Mouse (Mus musculus): Measurements from ENCODE around the gene Arpp21. TPM values are rescaled to one million over a fixed set of nuclear protein-coding genes. Genes with fewer than 3 reads are reported as not detected.
A peak's percentile ranks its signal among the peaks of the same experiment; 100 is the strongest.

The Arpp21 gene
- polyA plus RNA-seq, 1 experiment from 2014 or later = 3.4 TPM

DNA sequence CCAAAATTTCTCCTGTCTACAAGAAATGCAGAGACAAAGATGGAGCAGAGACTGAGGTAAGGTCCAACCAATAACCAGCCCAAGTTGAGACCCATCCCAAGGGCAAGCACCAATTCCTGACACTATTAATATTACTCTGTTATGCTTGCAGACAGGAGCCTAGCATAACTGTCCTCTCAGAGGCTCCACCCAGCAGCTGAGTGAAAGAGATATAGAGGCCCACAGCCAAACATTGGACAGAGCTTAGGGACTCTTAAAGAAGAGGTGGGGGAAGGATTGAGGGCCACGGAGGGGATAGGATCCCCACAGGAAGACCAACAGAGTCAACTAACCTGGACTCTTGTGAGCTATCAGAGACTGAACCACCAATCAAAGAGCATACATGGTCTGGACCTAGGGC, 18.0 kb upstream of the Arpp21 start:
- Histone ChIP-seq H3K9ac (ENCODE audit: low read length) (no peak overlapping the region), H3K4me2 (ENCODE audit: low read depth, low read length) (no peak overlapping the region), H3K27ac (ENCODE audit: low read length) (no peak overlapping the region), H3K4me3 (replicated peaks; ENCODE audit: low read length) (no peak overlapping the region), H3K27me3 (ENCODE audit: control insufficient read depth, insufficient read depth, low read length) (no peaks in the 10 kb centered on the region), H3K36me3 (ENCODE audit: control insufficient read depth, insufficient read depth, low read length) (no peaks in the 10 kb centered on the region), H3K9me3 (replicated peaks; ENCODE audit: control insufficient read depth, low read length) (no peaks in the 10 kb centered on the region), H3K4me1 (ENCODE audit: control insufficient read depth, insufficient read depth, low read length) (no peaks in the 10 kb centered on the region)
- WGBS = 75% methylated on average over 1 of the region's 1 CpGs
- ATAC-seq (ENCODE audit: insufficient read depth, low FRiP score) = no peak

DNA sequence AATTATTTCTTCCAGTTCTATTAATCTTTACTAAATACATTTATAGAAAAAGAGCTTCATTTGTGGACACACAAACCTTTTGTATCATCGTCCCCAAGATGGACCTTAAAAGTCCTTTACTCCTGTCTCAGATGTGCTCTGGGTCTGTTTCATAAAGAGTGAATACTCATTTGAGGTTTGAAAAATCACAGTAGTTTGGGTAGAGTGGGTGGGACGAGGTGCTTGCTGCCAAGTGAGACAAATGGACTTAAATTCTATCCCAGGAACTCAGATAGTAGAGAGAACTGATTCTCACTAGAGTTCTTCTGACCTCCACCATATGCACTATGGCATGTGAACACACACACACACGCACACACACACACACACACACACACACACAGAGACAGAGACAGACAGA, 16.1 kb upstream of the Arpp21 start:
- Histone ChIP-seq H3K4me1 (ENCODE audit: control insufficient read depth, insufficient read depth, low read length) (no peaks in the 10 kb centered on the region), H3K9me3 (replicated peaks; ENCODE audit: control insufficient read depth, low read length) (no peaks in the 10 kb centered on the region), H3K27me3 (ENCODE audit: control insufficient read depth, insufficient read depth, low read length) (no peaks in the 10 kb centered on the region), H3K36me3 (ENCODE audit: control insufficient read depth, insufficient read depth, low read length) (no peaks in the 10 kb centered on the region), H3K4me3 (replicated peaks; ENCODE audit: low read length) (no peak overlapping the region), H3K9ac (ENCODE audit: low read length) (no peak overlapping the region), H3K27ac (ENCODE audit: low read length) (no peak overlapping the region), H3K4me2 (ENCODE audit: low read depth, low read length) (no peak overlapping the region)
- ATAC-seq (ENCODE audit: insufficient read depth, low FRiP score) = no peak; the same call in 1 of the 2 replicates
- 74% methylated on average over 3 of the region's 3 CpGs for WGBS

DNA sequence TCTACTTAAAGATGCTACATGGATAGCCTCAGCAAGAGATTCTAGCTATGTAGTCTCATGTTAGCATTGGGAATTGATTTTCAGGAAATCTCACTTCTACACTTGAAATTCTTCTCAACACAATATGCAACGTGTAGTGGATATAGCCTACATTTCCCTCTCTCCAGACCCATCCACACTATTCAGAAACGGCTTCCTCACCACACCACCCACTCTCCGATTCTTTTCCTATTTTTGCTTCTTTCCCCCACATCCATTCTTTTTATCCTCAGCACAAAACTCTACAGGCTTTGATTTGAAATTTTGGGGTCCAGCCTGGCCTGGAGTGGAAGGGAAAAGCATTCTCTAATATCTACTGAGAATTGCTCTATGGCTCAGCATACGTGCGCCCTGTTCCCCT, 15.6 kb upstream of the Arpp21 start:
- Histone ChIP-seq H3K9me3 (replicated peaks; ENCODE audit: control insufficient read depth, low read length) (no peaks in the 10 kb centered on the region), H3K9ac (ENCODE audit: low read length) (no peak overlapping the region), H3K4me3 (replicated peaks; ENCODE audit: low read length) (no peak overlapping the region), H3K36me3 (ENCODE audit: control insufficient read depth, insufficient read depth, low read length) (no peaks in the 10 kb centered on the region), H3K27ac (ENCODE audit: low read length) (no peak overlapping the region), H3K27me3 (ENCODE audit: control insufficient read depth, insufficient read depth, low read length) (no peaks in the 10 kb centered on the region), H3K4me2 (ENCODE audit: low read depth, low read length) (no peak overlapping the region), H3K4me1 (ENCODE audit: control insufficient read depth, insufficient read depth, low read length) (no peaks in the 10 kb centered on the region)
- ATAC-seq (ENCODE audit: insufficient read depth, low FRiP score) = no peak
- WGBS = 85% methylated on average over 5 of the region's 5 CpGs

DNA sequence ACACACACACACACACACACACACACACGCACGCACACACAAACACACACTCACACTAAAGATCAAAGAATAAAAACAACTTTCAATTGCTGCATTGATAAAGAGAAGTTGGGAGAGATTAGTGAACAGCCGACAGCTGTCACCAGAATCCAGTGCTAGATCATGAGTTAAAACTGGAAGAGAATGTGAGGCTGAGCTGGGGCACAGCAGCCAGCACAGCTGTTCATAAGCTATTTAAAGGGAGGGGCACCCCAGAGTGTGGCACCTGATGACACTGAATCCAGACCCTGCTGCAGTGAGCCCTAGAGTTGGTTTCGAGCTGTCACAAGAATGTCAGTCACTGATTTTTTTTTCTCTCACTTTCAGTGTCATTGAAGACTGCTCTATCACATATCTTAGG, 14.0 kb upstream of the Arpp21 start:
- no peak for ATAC-seq (ENCODE audit: insufficient read depth, low FRiP score)
- WGBS = 73% methylated on average over 4 of the region's 4 CpGs
- no peaks in the 10 kb centered on the region for H3K9me3 ChIP-seq (replicated peaks; ENCODE audit: control insufficient read depth, low read length)
- no peaks in the 10 kb centered on the region for H3K27me3 ChIP-seq (ENCODE audit: control insufficient read depth, insufficient read depth, low read length)
- no peak overlapping the region for H3K27ac ChIP-seq (ENCODE audit: low read length)
- H3K4me2 ChIP-seq (ENCODE audit: low read depth, low read length) = no peak overlapping the region
- H3K36me3 ChIP-seq (ENCODE audit: control insufficient read depth, insufficient read depth, low read length) = no peaks in the 10 kb centered on the region
- H3K4me3 ChIP-seq (replicated peaks; ENCODE audit: low read length) = no peak overlapping the region
- no peak overlapping the region for H3K9ac ChIP-seq (ENCODE audit: low read length)
- no peaks in the 10 kb centered on the region for H3K4me1 ChIP-seq (ENCODE audit: control insufficient read depth, insufficient read depth, low read length)

DNA sequence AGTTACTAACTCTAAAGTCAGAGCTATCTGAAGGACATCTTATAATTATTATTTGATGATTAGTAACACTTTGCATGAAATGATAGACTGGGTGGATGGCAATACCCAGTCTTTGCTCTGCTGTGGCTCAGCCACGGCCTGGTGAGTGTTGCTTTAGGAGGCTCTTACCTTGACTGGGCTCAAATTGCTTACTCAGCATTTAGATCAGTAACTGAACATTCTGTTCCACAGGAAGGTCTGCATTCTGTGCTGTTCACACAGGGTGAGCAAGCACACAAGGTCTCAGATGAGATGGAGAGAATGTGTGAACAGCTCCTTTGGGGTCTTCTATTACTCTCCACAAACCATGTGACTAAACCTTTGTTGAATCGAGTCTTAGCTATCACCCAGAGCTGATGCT, 11.4 kb upstream of the Arpp21 start:
- no peaks in the 10 kb centered on the region for H3K27me3 ChIP-seq (ENCODE audit: control insufficient read depth, insufficient read depth, low read length)
- no peaks in the 10 kb centered on the region for H3K4me1 ChIP-seq (ENCODE audit: control insufficient read depth, insufficient read depth, low read length)
- H3K27ac ChIP-seq (ENCODE audit: low read length) = no peak overlapping the region
- WGBS = 71% methylated on average over 2 of the region's 2 CpGs
- no peak overlapping the region for H3K4me3 ChIP-seq (replicated peaks; ENCODE audit: low read length)
- no peak for ATAC-seq (ENCODE audit: insufficient read depth, low FRiP score)
- no peaks in the 10 kb centered on the region for H3K36me3 ChIP-seq (ENCODE audit: control insufficient read depth, insufficient read depth, low read length)
- H3K9me3 ChIP-seq (replicated peaks; ENCODE audit: control insufficient read depth, low read length) = no peaks in the 10 kb centered on the region
- H3K4me2 ChIP-seq (ENCODE audit: low read depth, low read length) = no peak overlapping the region
- no peak overlapping the region for H3K9ac ChIP-seq (ENCODE audit: low read length)

DNA sequence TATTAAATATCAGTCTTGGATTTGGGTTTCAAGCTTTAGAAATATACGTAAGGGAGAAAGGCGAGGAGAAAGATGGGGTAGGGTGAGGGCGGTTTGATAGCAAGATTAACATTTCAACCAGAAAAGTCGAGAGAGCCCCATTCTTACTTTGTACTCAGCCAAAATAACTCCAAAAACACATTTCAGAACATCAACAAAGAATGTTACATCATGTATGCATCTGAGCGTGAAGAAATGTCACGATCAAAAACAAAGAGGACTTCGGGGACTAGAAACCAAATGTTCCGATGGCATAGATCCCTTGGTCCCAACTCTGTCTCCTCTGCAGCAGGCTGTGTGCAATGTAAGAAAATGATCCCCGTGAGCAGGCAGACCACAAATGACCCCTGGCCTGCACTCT, 2.4 kb upstream of the Arpp21 start:
- Histone ChIP-seq H3K4me3 (replicated peaks; ENCODE audit: low read length) (no peak overlapping the region), H3K9me3 (replicated peaks; ENCODE audit: control insufficient read depth, low read length) (no peaks in the 10 kb centered on the region), H3K36me3 (ENCODE audit: control insufficient read depth, insufficient read depth, low read length) (no peaks in the 10 kb centered on the region), H3K27ac (ENCODE audit: low read length) (no peak overlapping the region), H3K27me3 (ENCODE audit: control insufficient read depth, insufficient read depth, low read length) (peaks cover 37% of the 10 kb centered on the region), H3K9ac (ENCODE audit: low read length) (no peak overlapping the region), H3K4me2 (ENCODE audit: low read depth, low read length) (no peak overlapping the region), H3K4me1 (ENCODE audit: control insufficient read depth, insufficient read depth, low read length) (no peaks in the 10 kb centered on the region)
- ATAC-seq (ENCODE audit: insufficient read depth, low FRiP score) = no peak
- 75% methylated on average over 9 of the region's 9 CpGs for WGBS

DNA sequence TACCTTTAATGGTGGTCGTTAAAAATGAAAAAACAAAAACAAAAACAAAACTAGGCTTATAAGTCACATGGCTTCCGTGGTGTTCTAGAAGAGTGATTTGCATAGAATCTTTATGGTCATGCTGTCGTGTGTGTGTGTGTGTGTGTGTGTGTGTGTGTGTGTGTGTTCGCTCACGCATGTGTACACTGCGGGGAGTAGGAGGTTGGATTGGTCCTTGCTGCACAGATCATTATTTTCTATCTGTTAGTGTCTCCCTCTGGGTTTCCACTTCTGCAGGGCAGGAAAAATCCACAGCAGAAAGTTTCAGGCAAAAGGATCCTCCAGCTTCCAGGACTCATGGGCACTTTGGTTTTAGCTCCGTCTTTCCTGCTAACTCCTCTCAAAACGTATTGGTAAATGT, 813 bp upstream of the Arpp21 start:
- Histone ChIP-seq H3K9ac (ENCODE audit: low read length) (no peak overlapping the region), H3K27me3 (ENCODE audit: control insufficient read depth, insufficient read depth, low read length) (peaks cover 46% of the 10 kb centered on the region), H3K4me2 (ENCODE audit: low read depth, low read length) (no peak overlapping the region), H3K4me1 (ENCODE audit: control insufficient read depth, insufficient read depth, low read length) (no peaks in the 10 kb centered on the region), H3K4me3 (replicated peaks; ENCODE audit: low read length) (no peak overlapping the region), H3K27ac (ENCODE audit: low read length) (no peak overlapping the region), H3K36me3 (ENCODE audit: control insufficient read depth, insufficient read depth, low read length) (no peaks in the 10 kb centered on the region), H3K9me3 (replicated peaks; ENCODE audit: control insufficient read depth, low read length) (no peaks in the 10 kb centered on the region)
- ATAC-seq (ENCODE audit: insufficient read depth, low FRiP score) = no peak
- WGBS = 80% methylated on average over 8 of the region's 8 CpGs

DNA sequence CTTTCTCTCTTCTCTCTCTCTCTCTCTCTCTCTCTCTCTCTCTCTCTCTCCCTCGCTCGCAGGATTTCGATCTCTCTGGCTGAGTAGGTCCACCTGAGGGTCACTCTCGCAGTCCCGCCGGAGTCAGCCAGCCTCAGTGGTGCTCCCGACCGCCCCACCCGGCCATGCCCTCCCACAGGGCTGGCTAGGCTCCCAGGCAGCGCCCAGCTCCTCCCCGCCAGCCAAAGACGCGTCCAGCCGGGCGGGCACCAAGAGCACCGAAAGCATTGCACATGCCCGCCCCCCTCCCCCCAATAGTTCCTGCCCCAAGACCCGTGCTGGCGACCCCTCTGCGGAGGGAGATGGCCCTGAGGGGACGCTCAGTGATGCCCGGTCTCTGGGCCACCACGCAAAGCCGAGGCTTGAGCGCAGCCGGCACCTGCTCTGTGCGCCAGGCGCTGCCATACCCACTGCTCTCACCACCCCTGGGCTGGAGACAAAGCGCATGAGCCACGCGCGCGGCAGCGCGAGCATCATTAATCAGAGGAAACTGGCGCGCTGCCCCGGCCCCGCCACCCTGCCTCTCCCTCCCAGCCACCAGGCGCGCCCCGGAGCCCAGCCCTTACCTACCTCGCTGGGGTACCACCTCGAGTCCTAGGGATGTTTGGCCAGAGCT, 570 bp downstream of the Arpp21 start:
- under 1% methylated on average over 44 of the region's 44 CpGs for WGBS
- Histone ChIP-seq H3K4me2 (ENCODE audit: low read depth, low read length) (peak overlapping the region; percentile 46), H3K9me3 (replicated peaks; ENCODE audit: control insufficient read depth, low read length) (no peaks in the 10 kb centered on the region), H3K36me3 (ENCODE audit: control insufficient read depth, insufficient read depth, low read length) (no peaks in the 10 kb centered on the region), H3K9ac (ENCODE audit: low read length) (no peak overlapping the region), H3K4me1 (ENCODE audit: control insufficient read depth, insufficient read depth, low read length) (no peaks in the 10 kb centered on the region), H3K4me3 (replicated peaks; ENCODE audit: low read length) (peak overlapping the region; percentile 29), H3K27ac (ENCODE audit: low read length) (no peak overlapping the region), H3K27me3 (ENCODE audit: control insufficient read depth, insufficient read depth, low read length) (peaks cover 50% of the 10 kb centered on the region)
- peak; percentile 58 for ATAC-seq (ENCODE audit: insufficient read depth, low FRiP score)

DNA sequence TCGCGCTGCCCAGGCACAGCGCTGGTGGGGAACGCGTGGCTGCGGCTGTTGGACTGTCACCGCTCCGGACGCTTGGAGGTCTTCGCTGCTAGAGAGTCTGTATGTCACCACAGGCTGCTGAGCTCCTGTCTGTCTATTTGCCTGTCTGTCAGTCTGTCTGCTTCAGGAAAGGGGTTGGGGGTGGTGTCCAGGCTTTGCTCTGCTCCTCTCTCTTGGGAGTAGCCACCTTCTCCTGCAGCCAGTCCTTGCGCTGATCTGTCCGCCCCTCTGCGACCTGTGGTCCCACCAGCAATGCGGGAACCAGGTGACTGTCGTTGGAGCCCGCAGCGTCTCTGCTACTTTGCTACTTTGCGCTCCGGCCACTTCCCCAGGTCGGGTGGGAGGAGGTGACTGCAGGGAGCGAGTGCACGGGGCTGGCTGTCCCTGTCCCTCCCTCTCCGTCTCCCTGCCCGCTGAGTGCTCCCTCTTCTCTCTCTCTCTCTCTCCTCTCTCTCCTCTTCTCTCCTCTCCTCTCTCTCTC, 1.2 kb downstream of the Arpp21 start:
- no peaks in the 10 kb centered on the region for H3K9me3 ChIP-seq (replicated peaks; ENCODE audit: control insufficient read depth, low read length)
- no peak overlapping the region for H3K27ac ChIP-seq (ENCODE audit: low read length)
- peak overlapping the region; percentile 46 for H3K4me2 ChIP-seq (ENCODE audit: low read depth, low read length)
- no peak for ATAC-seq (ENCODE audit: insufficient read depth, low FRiP score)
- peaks cover 50% of the 10 kb centered on the region for H3K27me3 ChIP-seq (ENCODE audit: control insufficient read depth, insufficient read depth, low read length)
- H3K4me1 ChIP-seq (ENCODE audit: control insufficient read depth, insufficient read depth, low read length) = no peaks in the 10 kb centered on the region
- H3K9ac ChIP-seq (ENCODE audit: low read length) = no peak overlapping the region
- peak overlapping the region; percentile 29 for H3K4me3 ChIP-seq (replicated peaks; ENCODE audit: low read length)
- WGBS = 2% methylated on average over 23 of the region's 24 CpGs
- H3K36me3 ChIP-seq (ENCODE audit: control insufficient read depth, insufficient read depth, low read length) = no peaks in the 10 kb centered on the region
